Mouse (Mus musculus) embryo, embryonic 9.5 days (tissue): ENCODE data around the gene Trim37.
"Not testable (repeated sequence)": the region's sequence is repeated elsewhere in the genome, so short reads cannot be mapped to it uniquely, and the experiment has no call there.

Experiments used
- DNase-seq: peaks from one replicate; pipeline ENCODE4 v3.0.0-alpha.2; 2017; ENCODE audit errors: extremely low spot score

Gene Trim37

DNA sequence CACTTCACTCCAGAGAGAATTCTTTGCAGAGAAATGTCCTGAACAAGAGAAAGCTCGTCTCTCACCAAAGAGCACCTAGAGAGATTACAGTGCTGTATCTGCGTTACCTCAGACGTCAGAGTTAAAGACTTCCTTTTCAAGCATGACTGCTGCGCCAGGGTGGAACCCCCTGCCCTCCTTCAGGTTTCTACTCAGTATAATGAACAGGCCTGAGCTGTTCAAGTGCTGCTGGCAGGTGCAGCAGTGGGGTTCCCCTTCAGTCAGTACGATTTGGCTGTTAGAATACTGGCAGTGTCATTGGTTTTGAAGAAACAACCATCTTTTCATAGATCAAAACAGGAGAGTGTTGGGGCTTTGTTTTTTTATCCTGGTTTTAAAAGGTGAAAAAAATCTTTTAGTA, 100.2 kb downstream of the Trim37 start:
- no peak for DNase-seq

DNA sequence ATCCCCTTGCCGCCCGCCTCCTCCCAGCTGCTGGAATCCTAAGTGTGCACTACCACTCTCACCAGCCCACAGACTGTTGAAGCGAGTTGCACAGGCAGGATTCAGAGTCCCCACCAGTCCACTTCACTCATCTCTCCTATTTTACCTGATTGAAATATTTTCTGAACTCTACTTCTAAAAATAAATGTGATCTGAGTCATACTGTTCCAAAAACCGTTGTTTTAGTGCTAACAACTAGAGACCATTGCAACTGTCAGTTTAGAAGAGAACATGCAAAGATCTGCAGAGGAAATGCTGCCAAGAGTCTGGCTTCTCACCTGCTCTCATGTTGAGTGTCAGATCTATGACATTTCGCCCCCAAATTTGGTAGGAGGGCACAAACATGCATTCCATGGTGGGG, 106.5 kb downstream of the Trim37 start:
- DNase-seq = no peak

DNA sequence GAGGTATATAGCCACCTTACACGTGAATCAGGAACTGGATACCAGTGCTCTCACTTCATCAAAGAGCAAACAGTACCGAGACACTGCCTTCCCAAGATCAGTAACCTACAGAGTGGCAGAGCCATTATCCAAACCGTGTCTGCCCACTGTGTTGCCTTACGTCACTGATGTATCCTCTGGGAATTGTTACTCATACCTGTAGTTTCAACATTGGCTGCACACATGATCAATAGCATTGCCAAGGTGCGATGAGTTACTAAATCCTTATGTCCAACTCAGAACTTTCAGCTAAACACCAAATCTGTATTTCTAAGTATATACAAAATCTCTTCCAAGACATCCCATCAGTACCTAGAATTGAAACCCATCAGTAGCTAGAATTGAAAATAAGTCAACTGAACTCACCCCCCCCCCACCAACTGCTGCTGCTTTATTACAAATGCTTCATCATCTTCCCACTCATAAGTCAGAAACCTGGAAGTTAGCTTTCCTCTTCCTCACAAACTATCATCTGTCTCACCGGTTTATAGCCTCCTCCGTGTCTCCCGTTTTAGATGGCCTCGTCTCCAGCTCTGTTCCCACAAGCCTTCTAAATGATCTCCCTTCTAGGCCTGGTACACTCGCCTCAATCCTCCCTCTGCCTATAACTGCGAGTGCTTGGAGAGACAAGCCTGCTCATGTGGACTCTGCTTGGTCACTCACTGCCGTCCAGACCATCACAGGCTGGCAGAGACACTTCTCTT, 108.0 kb downstream of the Trim37 start:
- no peak for DNase-seq

DNA sequence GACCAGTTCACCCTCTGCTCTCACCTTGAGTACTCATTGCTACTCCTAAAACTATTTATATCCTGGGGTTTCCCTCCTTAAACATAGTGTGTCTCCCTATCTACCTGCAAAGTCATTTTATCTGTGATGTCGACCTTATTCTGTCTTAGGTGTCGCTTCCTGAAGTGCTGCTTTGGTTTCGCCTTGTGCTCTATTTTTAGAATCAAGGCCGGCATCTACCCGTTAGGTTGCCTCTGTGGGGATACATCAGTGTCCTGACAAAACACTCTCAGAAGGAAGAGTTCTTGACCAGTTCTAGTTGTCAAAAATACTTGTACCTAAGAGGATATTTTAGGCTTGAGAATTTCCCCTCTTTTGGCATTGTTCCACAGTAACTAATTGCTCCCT, 108.6 kb downstream of the Trim37 start:
- no peak for DNase-seq

DNA sequence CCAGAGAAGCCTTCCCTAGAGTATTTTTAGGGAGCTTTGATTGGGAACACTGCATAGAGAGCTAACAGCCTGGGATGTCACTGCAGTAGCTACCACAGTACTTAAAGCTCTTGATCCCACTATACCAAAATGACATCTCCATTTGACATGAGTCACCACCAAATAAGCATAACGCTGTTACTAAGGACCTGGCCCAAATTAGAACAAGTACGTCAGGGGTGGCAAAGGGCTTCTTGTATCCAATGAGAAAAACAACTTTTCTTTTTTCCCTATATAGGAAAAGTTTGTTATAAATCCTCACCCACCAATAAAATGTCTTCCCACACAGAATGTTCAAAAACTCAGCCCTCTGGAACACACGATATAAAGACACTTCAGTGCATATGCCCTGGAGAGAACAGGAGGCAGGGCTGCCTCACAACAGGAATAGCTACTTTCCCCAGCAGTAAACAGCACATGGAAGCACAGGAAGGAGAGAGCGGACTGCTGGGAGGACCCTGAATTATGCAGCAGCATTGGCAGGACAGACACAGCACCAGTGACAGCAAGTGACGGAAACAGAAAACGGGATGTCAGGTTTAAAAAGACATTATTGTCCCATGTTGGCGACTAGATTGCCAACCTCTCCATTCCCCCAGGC, 112.1 kb downstream of the Trim37 start:
- DNase-seq = no peak

DNA sequence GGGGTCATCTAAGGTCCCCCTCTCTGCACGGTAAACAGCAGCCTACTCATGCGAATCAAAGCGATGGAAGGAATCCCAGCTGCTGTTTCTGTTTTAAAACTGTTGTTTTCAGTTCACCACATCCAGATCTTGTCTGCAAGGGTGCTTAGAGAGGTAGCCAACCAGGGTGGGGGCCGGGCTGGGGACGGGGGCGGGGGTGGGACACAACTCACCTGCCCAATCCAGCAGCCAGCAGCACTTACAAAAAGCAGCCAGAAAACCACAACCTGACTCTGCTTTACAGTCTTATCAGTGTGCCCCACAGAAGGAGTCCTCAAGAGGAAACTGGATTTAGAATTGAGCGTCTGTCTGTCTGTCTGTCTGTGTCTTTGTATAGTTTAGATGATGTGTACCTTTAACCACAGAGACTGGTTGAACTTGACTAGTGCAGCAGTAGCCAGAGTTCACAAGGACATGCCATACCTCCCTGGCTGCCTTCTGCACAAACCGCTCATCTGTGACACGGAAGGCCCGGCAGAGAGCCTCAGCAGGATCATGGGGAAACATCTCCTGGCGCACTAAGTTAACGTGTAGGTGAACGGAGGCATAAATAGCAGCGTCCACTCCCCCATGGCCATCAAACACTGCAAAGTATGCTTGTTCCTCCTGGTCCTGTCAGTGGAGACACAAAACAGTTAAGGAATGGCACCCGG, 113.4 kb downstream of the Trim37 start:
- no peak for DNase-seq

DNA sequence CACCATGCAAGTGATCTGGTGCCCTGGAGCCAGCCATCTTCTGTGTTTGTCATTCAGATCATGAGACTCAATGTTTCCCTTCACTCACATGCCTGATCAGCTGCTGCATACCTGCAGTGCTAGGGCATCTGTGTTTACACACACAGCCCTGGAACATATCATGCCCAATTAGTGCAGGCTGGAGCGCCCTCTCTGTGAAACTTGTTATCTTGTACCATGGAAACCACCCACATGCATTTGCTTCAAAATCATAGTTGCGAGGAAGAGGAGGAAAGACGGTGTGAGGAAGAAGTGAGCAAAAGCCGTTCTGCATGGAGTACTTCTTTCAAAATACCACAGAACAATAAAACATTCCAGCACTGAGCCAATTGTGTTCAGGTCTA, 113.9 kb downstream of the Trim37 start:
- no peak for DNase-seq

DNA sequence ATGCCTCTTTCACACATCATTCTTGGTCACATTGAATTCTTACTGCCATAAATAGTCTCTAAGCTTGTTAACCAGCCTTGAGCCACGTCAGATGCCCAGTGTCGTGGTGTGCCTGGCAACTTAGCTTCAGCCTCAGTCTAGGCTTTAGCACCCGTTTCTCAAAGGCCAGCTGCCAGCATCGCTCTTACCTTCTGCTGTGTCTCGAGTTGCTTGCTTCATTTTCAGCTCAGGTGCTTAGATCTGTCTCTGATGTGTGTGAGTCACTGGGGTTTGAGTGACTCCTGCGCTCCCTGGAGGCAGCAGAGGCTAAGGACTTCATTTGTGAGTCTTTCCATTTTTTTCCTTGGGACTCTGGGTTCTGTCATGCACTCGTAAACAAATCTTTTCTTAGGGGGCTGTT, 114.4 kb downstream of the Trim37 start:
- DNase-seq = no peak

DNA sequence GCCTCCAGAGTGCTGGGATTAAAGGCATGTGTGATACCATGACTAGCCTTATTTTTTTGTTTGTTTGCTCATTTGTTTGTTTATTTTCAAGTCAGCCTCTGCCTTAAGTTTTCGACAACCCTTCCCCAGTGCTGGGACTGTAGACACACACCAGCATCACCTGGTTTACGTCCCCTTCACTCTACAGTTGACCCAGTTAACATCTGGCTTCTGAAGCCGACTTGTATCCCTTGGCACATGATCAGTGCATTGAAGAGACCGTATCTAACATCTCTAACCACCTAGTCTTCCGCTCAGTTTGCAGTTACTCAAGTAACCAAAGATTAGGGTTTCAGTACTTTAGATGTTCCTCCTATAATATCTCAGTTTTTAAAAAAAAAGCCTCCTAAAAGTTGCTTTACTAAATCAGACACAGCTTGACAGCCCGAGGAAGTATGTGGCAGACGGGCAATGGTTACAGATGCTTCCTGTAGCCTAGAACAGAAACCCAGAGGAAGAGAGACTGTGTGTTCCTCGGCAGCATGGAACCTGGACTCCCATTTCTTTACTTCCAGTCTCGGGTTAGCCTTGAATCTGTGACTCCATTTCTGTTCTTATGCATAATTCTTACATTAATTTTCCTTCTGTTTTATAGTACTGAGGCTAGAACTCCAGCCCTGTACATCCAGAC, 118.4 kb downstream of the Trim37 start:
- no peak for DNase-seq

DNA sequence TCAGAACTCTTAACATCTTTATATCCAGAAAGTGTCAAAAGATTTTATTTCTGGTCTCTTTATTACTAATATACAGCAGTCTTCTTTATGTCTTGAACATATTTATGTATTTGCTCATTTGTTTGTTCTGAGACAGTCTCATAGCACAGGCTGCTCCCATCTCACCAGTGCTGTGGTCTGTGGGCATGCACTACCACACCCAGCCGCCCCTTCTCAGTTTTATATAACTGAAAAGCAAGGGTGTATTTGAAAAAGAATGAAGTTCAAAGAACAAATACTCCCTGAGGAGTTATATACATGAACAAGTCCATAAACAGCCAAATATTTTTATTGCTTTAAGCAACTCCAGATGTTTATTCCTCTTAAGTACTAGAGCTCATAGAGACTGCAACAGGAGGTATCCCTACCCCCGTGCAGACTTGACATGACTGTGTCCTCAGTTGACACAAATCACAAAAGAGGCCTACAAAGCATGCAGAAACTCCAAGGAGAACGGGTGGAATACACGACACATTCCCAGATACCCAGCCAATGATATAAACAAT, 119.3 kb downstream of the Trim37 start:
- DNase-seq = no peak

DNA sequence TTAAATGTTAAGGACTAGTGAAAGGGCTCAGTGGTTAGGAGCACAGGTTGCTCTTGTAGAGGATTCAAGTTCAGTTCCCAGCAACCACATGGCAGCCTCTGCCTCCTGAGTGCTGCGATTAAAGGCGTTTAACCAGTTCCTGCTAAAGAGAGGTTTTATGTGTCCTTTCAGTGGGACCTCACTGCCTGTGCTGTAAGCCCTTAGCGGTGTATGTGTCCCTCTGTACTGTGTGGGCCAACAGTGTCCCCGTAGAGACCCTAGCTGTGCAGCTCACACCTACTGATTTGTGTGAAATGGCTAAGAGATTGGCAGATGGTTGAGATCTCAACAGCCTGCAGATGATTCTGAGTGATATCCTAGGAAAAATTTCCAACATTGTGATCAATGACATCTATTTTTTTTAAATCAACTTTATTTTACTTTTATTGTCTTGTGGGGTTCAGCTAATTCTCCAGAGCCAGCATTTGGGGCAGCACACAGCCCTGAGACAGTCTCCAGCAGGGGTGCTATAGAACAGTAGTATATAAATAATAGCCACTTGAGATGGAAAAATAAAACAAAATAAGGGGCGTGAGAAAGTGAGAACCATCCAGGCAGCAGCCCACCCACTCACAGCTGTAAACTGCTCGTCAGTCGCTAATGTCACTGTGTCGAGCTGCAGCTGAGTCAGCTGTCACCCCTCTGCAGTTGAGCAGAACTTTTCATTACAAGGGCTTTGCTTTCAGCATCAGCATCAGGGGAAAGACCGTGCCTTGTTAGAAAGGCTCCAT, 120.0 kb downstream of the Trim37 start:
- DNase-seq = no peak

DNA sequence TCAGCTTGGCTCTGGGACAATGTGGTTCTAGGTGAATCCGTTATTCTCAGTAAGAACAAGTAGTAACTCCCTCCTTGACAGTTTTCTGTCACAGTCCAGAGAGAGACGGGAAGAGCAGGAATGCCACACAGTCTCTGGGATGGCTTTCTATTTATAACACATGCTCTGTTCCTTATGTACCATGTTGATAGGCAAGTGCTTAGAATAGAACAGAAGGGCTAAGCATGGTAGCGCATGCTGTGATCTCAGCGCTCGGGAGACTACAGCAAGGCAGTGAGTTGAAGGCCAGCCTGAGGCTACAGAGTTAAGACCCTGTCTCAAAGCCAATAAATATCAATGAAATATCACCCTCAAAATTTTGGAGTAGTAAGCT, 120.6 kb downstream of the Trim37 start:
- no peak for DNase-seq

DNA sequence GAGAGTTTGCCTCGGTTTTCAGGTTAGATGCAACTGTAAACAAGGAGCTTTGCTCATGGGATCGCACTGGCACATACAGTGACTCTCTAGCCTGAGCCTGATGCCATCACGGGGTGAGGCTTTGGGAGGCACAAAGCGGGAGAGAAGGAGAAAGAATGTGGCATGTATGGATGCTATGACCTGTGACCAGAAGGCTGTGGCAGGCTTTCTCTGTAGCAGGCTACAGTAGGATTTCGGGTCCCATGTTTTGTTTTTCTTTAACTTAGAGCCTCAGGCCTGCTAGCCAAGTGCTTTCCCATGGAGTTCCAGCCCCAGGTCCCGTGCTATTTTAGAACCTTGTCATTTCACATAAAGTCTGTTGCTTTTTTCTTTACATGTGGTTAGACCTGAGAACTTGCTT, 123.3 kb downstream of the Trim37 start:
- DNase-seq = no peak

DNA sequence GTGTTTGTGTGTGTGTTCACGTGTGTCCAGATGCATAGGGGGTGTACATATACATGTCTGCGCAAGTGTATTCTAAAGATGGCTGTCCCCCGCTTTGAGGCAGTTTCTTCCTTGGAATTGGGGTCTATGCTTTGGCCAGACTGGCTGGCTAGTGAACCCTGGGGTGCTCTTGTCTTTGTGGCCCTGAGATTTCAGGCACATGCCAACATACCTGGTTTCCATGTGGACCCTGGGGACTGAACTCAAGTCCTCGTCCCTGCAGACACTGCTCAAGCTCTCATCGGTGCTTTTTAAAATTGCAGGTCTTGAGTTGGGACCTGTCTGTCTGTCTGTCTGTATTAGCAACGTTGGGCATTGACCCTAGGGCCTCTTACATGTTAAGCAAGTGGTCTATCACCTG, 126.4 kb downstream of the Trim37 start:
- no peak for DNase-seq

DNA sequence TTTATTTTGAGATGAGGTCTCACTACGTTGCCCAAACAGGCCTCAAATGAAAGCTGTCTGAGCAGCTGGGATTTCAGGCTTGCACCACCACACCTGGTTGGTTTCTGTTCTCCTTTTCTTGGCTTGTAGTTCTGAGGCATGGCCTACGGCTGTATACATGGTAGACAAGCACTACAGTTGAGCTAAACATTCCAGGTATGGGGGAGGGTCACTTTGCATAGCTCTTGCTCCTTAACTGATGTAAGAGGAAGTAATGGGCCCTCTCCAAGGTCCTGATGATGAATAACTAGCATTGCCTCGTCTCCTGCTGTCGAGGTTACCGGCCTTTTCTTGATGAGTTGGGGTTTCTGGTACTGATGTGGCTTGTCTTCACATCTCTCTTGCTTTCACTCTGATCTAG, 127.3 kb downstream of the Trim37 start:
- no peak for DNase-seq

DNA sequence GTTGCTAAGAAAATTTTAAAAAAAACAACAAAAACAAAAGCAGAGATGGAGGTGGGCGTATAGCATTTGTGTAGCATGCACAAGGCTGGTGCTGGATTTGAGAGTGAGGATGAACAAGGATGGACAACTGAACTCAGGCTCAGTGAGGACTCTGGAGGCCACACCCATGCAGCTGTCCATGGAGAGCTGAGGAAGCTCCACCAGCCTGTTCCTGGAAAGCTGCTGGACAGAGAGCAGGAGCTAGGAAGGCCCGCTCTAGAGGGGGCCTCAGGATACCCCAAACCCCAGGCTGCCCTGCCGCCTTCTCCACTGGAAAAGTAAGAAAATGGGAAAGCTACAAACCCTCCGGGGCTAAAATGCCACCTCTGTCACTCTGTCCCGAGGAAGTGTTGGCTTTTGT, 130.4 kb downstream of the Trim37 start:
- DNase-seq = no peak

DNA sequence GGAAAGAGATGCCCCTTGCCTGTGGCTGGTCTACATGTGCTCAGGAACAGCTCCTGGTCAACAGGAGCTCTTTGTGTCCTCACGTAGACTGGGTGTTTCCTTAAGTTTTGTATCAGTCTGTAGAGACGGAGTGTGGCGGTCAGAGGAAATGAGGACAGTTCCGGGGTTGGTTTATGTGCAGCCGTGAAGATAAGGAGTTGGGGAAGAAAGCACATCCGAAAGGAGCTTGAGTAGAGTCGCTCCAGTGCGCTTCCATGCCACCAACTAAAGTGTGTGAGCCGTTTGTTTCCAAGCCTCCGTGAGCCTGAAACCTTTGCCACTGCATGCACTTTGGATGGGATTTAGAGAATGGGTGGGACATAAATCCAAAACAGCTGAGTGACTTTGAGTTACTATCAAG, 132.9 kb downstream of the Trim37 start:
- no peak for DNase-seq

DNA sequence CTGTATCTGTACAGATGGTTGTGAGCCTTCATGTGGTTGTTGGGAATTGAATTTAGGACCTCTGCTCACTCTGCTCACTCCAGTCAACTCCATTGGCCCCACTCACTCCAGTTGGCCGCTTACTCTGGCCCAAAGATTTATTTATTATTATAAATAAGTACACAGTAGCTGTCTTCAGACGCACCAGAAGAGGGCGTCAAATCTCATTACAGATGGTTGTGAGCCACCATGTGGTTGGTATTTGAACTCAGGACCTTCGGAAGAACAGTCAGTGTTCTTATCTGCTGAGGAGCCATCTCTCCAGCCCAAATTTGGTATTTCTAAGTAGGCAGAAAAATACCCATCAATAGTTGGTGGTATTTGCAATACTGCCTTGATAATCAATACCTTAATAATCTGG, 134.8 kb downstream of the Trim37 start:
- not testable (repeated sequence) for DNase-seq

DNA sequence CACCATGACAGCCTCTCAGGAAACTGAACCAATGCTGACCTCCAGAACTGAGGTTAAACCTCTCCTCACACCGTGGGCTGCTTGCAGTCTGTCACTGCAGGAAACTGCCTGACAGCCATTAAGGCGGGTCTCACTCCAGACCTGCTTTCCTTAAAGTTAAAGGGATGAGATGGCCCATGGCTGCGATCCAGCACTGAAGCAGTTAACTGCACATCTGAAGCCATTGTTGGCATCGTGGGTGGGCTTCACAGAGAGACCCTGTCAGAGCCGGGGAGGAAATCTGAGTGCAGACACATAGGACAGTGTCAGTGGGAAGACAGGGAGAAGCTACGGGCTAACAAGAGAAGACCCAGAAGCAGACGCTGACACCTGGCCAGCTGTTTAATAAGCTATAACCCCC, 137.1 kb downstream of the Trim37 start:
- DNase-seq = peak; percentile 20

DNA sequence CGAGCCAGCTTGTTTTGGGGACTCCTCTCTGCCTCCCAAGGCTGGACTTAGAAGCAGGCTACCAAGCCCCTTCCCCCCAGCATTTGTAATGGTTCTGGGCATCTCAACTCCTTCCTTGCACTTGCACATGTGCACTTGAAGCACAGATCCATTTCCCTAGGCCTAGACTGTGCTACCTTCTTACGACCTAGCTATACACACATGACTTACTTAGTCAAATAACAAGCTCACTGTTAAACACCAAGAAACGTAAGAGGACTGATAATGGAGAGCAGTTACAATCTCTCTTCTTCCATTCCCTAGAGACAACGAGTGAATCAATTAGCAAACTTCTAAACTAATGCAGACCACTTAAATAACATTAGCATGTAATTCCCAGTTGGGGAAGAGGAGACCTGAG, 139.4 kb downstream of the Trim37 start:
- no peak for DNase-seq

DNA sequence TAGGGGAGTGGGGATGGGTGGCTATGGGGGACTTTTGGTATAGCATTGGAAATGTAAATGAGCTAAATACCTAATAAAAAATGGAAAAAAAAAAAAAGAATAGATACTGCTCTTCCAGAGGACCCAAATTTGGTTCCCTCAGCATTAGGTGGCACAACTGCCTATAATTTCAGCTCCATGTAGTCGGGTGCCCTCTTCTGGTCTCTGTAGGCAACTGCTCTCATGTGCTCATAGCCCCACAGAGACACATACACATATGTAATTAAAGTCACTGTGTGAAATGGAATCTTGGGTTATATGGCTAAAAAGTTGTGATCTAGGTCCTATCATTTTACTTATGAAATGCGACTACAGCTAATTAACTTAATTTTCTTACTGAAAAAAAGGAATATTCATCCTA, 141.9 kb downstream of the Trim37 start:
- no peak for DNase-seq
